Mouse (Mus musculus) small intestine, adult 2 months (tissue): ENCODE data around the gene Gm20683. TPM values are rescaled to one million over a fixed set of nuclear protein-coding genes. Genes with fewer than 3 reads are reported as not detected.
A peak's percentile ranks its signal among the peaks of the same experiment; 100 is the strongest.
"Not testable (repeated sequence)": the region's sequence is repeated elsewhere in the genome, so short reads cannot be mapped to it uniquely, and the experiment has no call there.

Experiments
- H3K27ac ChIP-seq: fragments of 200-500 bp; 2 replicates; pipeline ENCODE4 v1.5.1; 2012; ENCODE audit warnings: low read depth, low read length, control low read depth, inconsistent platforms; ENCODE audit not compliant: insufficient read depth
- H3K27me3 ChIP-seq: fragments of 200-500 bp; 2 replicates; pipeline ENCODE4 v1.6.1; 2012; ENCODE audit warnings: mild to moderate bottlenecking, moderate library complexity, low read length, inconsistent platforms; ENCODE audit not compliant: control insufficient read depth, insufficient read depth
- H3K36me3 ChIP-seq: fragments of 200-500 bp; 2 replicates; pipeline ENCODE4 v1.6.1; 2012; ENCODE audit warnings: mild to moderate bottlenecking, low read length, control low read depth, inconsistent platforms; ENCODE audit not compliant: control insufficient read depth, insufficient read depth
- H3K4me1 ChIP-seq: fragments of 200-500 bp; 2 replicates; pipeline ENCODE4 v1.6.1; 2012; ENCODE audit warnings: low read length, inconsistent platforms, mixed read lengths; ENCODE audit not compliant: control insufficient read depth, insufficient read depth, insufficient read length
- H3K4me3 ChIP-seq: fragments of 200-500 bp; 2 replicates; pipeline ENCODE4 v1.5.1; 2012; ENCODE audit warnings: low read depth, mild to moderate bottlenecking, control low read depth, inconsistent platforms, low read length, moderate library complexity
- CTCF ChIP-seq: fragments of 200-500 bp; IDR thresholded peaks from 2 replicates; pipeline ENCODE4 v1.5.1; 2012; ENCODE audit warnings: low read depth, mild to moderate bottlenecking, control low read depth, inconsistent platforms, low read length, moderate library complexity, mixed read lengths; ENCODE audit not compliant: insufficient replicate concordance, insufficient read length; ENCODE audit errors: extremely low read depth
- POLR2A ChIP-seq: fragments of 200-500 bp; IDR thresholded peaks from 2 replicates; pipeline ENCODE4 v1.6.1; 2012; ENCODE audit warnings: low read depth, mild to moderate bottlenecking, control low read depth, inconsistent platforms, low read length, moderate library complexity
- WGBS: fragments of 180-500 bp; shearing (Covaris S2); methylation state at CpG from one replicate; pipeline ENCODE4 v1.1.7; 2018; 5-methylcytosine and 5-hydroxymethylcytosine counted together
- polyA plus RNA-seq: library from polyadenylated mRNA; depleted of rRNA; stranded (reverse); fragments of >200 nt; gene quantifications from 2 replicates; pipeline ENCODE4 v1.2.3, GENCODE M21; 2012

The Gm20683 gene
- polyA plus RNA-seq, 1 experiment, result 55.5 TPM

DNA sequence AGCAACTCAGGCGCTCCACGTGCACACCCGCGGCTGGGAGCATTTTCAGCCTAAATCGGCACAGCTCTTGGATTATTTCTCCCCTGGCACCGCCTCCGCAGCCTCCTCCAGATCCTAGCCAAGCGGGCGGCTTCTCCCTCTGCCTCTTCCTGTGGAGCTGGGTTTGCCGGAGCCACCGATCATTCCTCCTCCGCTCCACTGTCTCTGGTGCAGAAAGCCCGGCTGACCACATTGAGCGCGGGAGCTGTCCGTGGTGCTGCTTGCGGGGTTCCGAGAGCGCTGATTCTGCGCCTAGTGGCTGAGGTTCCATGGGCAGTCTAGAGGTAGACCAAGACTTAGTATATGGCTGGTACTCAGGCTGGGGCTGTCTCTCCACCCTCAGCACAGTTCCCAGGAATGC lies 28.1 kb downstream of the Gm20683 start:
- Histone ChIP-seq H3K4me3 (no peak overlapping the region), H3K27me3 (peaks cover 15% of the 10 kb centered on the region), H3K27ac (no peak overlapping the region), H3K36me3 (no peaks in the 10 kb centered on the region), H3K4me1 (peaks cover 3% of the 10 kb centered on the region)
- WGBS, result 2% methylated on average over 20 of the region's 20 CpGs
- TF ChIP-seq POLR2A (no peak), CTCF (peak; percentile 45; the same call in 1 of the 2 replicates)

DNA sequence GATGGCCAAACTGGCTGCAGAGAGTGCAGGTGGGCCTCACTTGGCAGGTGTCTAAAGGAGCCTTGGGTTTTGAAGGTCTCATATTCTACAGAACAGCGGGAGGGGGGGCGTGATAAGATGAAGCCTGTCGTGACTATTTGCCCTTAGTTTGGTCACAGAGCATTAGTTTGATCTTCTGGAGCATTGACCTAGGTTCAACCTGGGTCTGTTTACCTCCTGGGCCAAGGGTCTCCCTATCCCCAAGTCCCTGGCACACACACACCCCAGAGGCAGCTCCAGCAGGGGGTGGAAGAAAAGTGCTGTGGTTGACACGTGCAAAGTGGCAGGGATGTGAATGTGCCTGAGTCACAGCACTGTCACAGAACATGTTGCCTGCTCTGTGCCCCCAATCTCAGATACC lies 30.7 kb downstream of the Gm20683 start:
- 64% methylated on average over 4 of the region's 4 CpGs for WGBS
- Histone ChIP-seq H3K27me3 (peaks cover 16% of the 10 kb centered on the region), H3K4me3 (no peak overlapping the region), H3K4me1 (peaks cover 3% of the 10 kb centered on the region), H3K27ac (no peak overlapping the region), H3K36me3 (no peaks in the 10 kb centered on the region)
- TF ChIP-seq POLR2A (no peak), CTCF (no peak)

DNA sequence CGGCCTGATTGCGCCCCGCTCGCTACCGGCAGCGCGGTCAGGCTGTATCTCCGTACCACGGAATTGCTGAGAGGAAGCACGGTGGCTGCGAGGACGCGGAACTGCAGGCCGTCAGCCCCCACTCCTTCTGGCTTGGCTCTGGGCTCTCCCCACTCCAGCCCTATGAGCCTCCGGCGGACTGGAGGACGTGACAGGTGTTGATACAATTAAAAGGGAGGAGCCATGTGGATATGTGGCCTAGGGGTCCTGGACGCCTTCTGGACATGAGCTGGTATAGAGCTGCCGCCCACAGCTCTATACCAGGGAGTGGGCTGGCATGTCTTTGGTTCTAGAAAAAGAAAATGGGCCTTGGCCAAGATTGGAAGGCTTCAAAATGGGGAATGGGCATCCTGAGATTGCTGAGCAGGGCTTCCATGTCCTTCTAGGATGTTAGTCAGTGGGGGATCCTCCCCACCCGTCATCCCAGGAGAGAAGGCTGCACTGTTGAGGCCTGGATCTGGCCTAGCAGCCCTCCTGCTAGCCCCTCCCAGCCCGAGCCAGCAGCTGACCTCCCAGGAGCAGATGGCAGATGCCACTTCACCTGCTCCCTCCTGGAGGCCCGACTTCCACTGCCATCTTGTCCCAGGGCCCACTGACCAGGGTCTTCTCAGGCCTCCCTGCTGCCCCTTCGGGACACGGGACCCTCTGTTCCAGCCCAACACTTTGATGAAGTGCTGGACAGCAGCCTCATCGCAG lies 31.8 kb downstream of the Gm20683 start:
- no peak overlapping the region for H3K27ac ChIP-seq
- TF ChIP-seq CTCF (no peak), POLR2A (no peak)
- peaks cover 3% of the 10 kb centered on the region for H3K4me1 ChIP-seq
- 11% methylated on average over 25 of the region's 25 CpGs for WGBS
- H3K36me3 ChIP-seq, result no peaks in the 10 kb centered on the region
- H3K27me3 ChIP-seq, result peaks cover 16% of the 10 kb centered on the region
- peak overlapping the region; percentile 59 for H3K4me3 ChIP-seq

DNA sequence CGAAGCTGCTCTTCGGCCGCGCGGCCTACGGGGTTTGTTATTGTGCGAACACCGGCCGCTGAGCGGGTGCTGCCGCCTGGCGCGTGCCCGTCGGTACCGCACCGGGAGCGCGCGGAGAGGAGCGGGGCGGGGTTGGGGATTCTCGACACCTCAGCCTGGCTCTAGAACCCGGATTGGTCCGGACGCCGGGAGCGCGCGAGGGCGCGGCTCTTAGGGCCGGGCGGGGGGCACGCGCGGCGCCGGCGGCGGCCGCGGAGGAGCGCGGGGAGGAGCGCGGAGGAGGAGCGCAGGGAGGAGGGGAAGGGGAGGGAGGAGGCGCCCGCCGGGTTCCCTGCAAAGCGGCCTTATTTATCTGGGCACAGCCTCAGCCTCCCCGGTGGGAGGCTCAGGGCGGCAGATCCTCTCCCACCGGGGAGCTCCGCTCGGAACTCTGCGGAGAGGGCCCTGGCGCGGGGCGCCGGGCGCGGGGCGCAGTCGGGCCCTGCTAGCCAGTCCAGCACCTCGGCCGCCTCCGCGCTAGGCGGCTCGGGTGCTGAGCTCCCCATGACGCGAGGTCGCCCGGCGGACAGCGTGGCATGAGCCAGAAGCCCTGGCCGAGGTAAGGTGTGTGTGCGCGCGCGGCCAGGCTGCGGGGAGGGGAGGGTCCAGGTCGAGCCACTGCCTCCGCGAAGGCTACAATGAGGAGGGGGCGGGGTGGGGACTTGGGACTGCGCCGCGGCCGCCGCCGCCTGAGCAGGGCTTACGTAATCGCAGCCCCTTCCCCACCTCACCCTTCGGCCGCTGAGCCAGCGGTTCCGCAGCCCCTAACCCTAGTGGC lies 32.6 kb downstream of the Gm20683 start, which contains the start of gene Fbxl16:
TSS of gene Fbxl16 (plus strand) at position 297 of the 817 bp plus-strand sequence.
- TF ChIP-seq CTCF, result no peak
- TF ChIP-seq POLR2A, result no peak
- H3K27ac ChIP-seq, result no peak within 1 kb of the TSS
- under 1% methylated on average over 94 of the region's 100 CpGs for WGBS

DNA sequence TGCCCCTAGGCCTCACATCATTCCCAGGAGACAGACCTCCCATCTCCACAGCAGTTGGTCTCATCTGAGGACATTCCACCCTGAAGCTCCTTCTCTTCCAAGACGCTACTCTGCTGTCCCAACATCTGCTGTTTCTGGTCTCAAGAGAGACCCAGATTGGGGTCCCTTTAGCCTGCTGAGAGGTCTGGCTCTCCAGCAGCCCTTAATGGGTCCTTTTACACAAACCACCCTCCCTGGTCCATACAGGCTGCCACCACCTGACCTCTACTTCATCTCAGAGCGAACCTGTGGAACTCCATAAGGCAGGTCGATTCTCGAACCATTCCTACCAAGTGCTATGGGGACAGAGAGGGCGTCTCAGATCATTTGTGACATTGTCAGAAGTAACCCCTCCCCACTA lies 33.5 kb downstream of the Gm20683 start:
- TF ChIP-seq POLR2A, result no peak
- no peak for TF ChIP-seq CTCF
- Histone ChIP-seq H3K36me3 (no peaks in the 10 kb centered on the region), H3K27ac (no peak overlapping the region), H3K27me3 (peaks cover 19% of the 10 kb centered on the region), H3K4me3 (no peak overlapping the region), H3K4me1 (peaks cover 3% of the 10 kb centered on the region)
- 44% methylated on average over 5 of the region's 5 CpGs for WGBS

More for the DNA sequence above, 32.6 kb downstream of the Gm20683 start, which contains the start of gene Fbxl16:
- H3K4me3 ChIP-seq, result peak within 1 kb of the TSS; percentile 59
- peaks cover 18% of the 10 kb centered on the region for H3K27me3 ChIP-seq
- H3K4me1 ChIP-seq, result peaks cover 3% of the 10 kb centered on the region
- no peaks in the 10 kb centered on the region for H3K36me3 ChIP-seq

DNA sequence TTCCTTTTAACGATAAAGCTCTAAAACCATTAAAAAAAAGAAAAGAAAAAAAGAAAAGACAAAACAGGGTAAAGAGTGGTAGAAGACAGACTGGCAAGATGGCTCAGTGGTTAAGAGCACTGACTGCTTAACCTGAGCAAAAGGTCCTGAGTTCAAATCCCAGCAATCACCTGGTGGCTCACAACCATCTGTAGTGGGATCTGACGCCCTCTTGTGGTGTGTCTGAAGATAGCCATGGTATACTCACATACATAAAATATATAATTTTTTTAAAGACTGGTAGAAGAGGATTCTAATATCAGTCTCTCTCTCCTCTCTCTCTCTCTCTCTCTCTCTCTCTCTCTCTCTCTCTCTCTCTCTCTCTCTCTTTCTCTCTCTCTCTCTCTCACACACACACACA lies 34.1 kb downstream of the Gm20683 start:
- H3K4me3 ChIP-seq, H3K4me1 ChIP-seq, H3K27ac ChIP-seq, H3K36me3 ChIP-seq: not testable (repeated sequence)
- H3K27me3 ChIP-seq, result peaks cover 24% of the 10 kb centered on the region
- 36% methylated on average over 2 of the region's 2 CpGs for WGBS

DNA sequence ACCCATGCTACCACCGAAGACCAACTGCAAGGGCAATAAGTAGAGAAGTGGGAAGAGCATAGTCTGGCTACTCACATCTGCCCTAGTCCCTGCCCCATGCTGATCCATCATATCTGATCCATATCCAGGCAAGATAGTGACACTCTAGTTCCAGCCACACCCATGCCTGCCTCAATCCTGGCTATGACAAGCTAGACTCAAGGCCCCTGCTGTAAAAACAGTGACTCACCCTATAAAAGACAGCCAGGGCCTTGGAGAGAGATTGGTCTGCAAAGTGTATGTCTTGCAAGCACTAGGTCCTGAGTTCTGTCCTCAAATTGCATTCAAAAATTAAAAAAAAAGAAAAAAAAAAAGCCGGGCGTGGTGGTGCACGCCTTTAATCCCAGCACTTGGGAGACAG lies 35.1 kb downstream of the Gm20683 start:
- Histone ChIP-seq H3K4me1 (peaks cover 3% of the 10 kb centered on the region), H3K27me3 (peaks cover 24% of the 10 kb centered on the region), H3K27ac (no peak overlapping the region), H3K36me3 (no peaks in the 10 kb centered on the region), H3K4me3 (no peak overlapping the region)
- 69% methylated on average over 4 of the region's 4 CpGs for WGBS
- TF ChIP-seq CTCF (no peak), POLR2A (no peak)
